Mouse (Mus musculus): ENCODE data around the gene Snrpc. TPM values are rescaled to one million over a fixed set of nuclear protein-coding genes. Genes with fewer than 3 reads are reported as not detected.

Gene Snrpc
- total RNA-seq, 2 experiments from 2014 or later: 84.2 to 85.8 TPM

- DNase-seq: peak; percentile 50 to 63
These were observed 18.4 kb upstream of the Snrpc start for GRCm38 (mm10) chr17:27819521-27819970.

GRCm38 (mm10) chr17:27819971-27820567 is 17.9 kb upstream of the Snrpc start:
- DNase-seq: peak; percentile 65 to 69

DNA sequence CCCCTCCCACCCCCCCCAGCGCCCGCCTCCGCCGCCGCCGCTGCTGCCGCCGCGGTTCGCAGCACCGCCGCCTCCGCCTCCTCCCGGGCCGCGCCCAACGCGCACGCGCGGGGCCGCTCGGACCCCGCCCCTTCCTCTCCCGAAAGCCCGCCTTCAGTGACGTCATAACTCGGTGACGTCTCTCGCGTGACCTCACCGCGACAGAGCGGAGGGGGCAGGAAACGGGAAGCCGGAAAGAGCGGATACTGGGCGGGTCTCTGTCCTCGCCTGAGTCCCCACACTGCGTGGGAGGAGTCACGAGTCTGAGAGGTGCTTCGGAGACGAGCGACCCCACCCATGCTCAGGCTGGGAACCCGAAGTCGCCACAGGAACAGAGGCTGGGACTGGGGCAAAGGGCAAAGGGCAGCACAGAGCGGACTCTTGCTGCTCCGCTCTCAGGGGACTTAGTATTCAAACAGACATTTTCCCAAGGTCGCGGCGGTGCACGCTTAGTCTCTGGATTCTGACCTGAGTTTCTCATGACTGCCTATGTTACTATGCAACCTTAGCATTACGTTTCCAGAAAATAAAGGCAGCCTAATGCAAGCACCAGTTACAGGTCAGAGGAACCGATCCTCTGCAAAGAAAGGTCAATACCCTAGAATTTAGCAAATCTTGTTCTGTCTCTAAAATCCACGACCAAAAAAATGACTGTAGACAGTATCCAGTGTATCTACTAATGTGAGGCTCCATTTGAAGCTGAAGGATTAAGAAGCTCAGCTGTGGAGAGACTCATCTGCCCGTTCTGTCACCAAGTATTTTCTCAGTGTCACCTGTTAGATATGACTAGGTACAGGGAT is 17.2 kb upstream of the Snrpc start, which contains the start of gene D17Wsu92e:
TSS of gene D17Wsu92e (minus strand) at position 81 of the 839 bp plus-strand sequence.
- peak; percentile 98 to 99 for DNase-seq

GRCm38 (mm10) chr17:27821407-27822338 is 16.3 kb upstream of the Snrpc start:
- peak; percentile 52 to 61 for DNase-seq

- DNase-seq: no peak
These were observed 14.6 kb upstream of the Snrpc start for GRCm38 (mm10) chr17:27823142-27823905.

DNA sequence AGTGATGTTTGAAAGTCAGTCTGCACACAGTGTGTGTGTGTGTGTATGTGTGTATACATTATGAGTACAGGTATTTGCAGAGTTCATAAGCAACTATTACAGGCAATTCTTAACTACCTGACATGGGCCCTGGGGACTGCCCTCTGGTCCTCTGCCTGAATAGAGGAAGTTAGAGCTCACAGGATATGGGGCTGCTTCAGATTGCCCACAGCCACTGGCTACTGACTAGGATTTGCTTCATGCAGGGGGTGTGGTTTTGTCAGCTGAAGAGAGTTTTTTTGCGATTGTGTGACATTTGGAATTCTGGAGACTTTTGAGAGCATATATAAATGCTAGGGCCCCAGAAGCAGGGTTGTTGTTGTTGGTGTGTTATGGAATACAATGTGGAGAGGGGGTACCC is 13.0 kb upstream of the Snrpc start:
- no peak for DNase-seq

- no peak for DNase-seq
These were observed 12.4 kb upstream of the Snrpc start for GRCm38 (mm10) chr17:27825539-27825938.

DNA sequence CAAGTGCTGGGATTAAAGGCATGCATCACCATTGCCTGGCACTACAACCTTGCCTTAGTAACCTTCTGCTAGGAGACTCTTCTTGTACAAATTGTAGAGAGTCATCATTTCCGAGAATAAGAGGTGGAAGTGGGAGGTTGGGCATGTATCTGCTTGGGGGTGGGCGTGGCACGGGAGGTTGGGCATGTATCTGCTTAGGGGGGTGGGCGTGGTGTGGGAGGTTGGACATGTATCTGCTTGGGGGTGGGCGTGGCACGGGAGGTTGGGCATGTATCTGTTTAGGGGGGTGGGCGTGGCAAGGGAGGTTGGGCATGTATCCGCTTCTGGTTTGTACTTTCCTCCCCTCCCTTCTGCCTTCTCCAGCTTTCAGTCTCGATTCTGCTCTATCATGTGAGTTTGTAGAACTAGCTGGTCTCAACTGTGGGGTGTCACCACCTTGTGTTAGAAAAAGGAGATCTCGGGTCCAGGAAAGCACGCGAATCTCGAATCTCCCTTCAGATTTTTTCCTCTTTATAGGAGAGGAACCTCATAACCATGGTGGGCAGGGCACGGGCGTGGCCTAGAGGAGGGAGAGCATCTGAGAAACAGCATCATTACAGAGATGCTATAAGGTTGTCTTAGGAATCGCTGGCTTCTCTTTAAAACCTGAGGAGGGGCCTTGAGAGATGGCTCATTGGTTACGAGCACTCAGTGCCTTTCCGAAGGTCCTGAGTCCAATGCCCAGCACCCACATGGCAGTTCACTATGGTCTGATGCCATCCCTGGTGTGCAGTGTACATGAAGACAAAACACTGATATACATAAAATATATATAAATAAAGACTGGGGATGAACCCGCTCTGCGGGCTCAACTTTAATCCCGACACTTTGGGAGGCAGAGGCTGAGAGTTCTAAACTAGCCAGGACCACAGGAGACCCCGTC is 11.7 kb upstream of the Snrpc start:
- DNase-seq: peak; percentile 86 to 93

DNA sequence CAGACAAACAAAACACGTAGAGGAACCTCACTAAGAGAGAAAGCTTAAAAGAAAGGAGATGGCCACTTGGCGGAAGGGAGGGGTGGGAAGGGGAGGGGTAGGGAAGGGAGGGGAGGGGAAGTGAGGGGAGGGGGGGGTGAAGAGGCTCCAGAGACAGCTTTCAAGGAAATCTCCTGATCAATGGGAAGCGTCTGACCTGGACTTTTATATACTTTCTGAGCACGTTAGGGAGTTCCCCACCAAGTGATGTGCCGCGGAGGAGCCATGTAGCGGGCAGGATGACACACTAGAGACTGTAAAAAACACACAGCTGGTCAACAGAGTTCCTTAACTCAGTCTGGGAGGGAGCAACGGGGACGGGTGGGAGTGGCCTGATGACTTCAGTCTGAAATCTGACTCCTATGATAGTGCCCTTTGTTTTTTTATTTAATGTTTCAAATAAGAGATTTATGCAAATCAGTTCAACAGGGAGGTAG is 11.0 kb upstream of the Snrpc start:
- peak; percentile 78 to 80 for DNase-seq

DNA sequence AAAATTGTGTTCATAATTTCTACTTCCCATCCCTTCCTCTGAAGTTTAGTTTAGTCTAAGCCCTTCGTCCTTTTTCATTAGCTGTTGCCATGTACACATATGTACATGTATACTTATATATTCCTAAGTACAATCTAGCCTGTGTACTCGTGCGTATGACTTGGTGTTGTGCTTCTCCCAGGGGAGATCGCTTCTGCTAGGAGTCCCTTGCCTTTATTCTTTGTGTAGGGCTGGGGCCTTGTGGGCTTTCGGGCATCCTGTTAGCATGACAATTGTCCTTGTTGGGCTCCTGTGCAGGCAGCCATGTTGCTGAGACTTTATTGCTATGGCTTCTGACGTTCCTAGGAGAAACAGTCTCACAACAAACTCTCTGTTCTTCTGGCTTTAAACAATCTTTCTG is 10.4 kb upstream of the Snrpc start:
- no peak for DNase-seq

DNA sequence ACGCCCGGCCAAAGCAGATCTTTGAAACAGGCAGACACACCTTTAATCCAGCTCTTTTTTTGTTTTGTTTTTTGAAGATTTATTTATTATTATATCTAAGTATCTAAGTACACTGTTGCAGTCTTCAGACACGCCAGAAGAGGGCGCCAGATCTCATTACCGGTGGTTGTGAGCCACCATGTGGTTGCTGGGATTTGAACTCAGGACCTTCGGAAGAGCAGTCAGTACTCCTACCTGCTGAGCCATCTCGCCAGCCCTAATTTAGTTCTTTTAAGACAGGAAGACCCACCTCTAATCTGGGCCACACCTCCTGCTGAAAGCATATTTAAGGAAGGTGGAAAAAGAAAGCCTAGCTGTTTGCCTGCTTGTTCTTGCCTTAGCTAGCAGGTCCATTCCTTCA is 7.5 kb upstream of the Snrpc start:
- no peak for DNase-seq

GRCm38 (mm10) chr17:27839469-27840252 is 1.7 kb downstream of the Snrpc start:
- peak; percentile 97 for DNase-seq

- no peak for DNase-seq
These were observed 10.4 kb downstream of the Snrpc start for GRCm38 (mm10) chr17:27848351-27848750.

DNA sequence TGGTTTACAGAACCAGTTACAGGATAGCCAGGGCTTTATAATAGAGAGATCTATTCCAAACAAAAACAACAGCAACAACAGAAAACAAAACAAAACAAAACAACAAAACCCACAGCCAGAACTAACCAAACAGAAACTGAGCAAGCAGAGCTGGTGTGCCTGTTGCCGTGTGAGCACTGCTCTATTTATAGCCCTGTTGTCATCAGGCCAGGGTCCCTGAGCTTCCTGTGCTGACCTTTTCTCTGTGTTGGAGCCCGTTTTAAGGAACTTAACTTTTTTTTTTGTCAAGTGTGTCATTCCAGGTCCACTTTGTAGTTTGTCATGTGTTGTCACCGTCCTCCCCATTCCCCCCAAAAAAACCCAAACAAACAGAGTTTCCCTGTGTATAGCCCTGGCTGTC is 13.1 kb downstream of the Snrpc start:
- DNase-seq: peak; percentile 68 to 77

- peak; percentile 89 to 94 for DNase-seq
These were observed 18.4 kb downstream of the Snrpc start, which contains the start of gene Uhrf1bp1 for GRCm38 (mm10) chr17:27856265-27856797. Gene Uhrf1bp1 (plus strand): TSS chr17:27856441.

DNA sequence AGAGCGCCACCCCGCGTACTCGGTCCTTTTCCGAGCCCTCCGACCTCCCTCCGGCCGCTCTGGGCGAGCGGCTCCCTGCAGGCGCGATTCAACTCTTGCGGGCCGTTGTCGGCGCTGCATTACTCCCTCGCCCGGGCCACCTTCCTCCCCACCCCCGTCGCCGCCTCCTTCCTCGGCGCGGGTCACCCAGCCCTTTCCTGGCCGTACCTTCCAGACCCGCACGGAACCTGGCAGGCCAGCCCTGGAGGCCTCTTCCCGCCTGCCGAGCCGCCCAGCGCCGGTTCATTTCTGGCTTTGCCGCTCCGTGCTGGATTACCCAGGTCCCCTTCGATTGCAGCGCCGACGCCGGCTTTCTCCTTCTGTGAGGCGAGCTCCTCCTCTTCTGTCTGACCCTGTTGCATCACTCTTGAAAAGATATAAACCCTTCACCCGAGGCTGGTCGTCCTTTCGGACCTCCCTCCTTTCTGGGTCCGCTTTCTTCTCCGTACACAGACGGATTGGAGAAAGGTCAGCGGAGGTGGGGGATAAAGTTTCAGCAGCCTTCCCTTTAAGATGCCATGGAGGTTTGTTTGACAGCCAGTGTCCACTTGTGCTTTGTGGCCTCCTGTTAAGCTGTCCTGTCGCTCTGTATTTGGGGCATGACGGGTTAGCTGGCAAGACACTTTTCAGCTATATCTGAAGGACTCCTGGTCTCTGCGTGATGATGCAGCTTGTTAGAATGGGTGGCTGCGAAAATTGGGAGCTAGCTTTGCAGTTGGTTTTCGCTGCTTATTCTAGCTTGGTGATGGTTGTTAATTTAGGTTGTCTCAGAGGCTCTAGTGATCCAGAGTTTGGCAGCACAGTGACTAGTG is 19.1 kb downstream of the Snrpc start:
- DNase-seq: peak; percentile 72 to 78

DNA sequence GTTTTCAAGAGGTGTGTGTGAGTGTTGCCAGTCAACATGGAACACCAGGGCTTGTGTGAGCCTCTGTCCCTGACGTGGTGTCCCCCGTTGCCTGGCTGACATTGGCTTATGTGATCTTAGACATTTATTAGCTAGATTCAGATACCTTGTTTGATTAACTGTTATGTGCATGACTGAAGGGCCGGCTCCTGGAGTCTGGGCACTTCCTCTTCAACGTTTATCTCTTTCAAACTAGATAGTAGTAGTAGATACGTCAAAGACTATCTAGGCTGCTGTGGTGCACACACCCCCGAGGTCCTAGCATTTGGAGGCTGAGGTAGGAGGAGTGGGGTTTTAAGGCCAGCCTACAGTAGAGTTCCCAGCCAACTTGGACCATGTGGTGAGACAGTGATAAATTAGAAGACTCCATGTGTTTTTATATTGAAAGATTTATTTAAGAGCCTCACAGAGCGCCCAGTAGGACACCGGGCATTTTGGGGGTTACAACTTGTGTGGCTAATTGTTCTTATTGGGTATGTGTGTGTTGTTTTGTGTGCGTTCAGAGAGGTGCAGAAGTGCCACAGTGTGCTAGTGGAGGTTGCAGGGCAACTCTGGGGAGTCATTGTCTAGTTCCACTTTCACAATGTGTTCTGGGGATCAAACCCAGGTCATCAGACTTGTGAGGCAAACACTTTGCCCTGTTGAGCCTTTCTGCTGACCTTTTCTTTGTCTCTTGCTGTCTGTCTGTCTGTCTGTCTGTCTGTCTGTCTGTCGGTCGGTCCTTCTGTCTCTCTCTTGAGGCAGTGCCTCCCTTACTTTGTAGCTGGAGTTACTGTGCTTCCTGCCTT is 19.9 kb downstream of the Snrpc start:
- no peak for DNase-seq
